Mouse (Mus musculus): ENCODE results near the gene Nanog. TPM values are rescaled to one million over a fixed set of nuclear protein-coding genes. Genes with fewer than 3 reads are reported as not detected.

Gene Nanog
- polyA plus RNA-seq, 1 experiment: 0.27 TPM

DNA sequence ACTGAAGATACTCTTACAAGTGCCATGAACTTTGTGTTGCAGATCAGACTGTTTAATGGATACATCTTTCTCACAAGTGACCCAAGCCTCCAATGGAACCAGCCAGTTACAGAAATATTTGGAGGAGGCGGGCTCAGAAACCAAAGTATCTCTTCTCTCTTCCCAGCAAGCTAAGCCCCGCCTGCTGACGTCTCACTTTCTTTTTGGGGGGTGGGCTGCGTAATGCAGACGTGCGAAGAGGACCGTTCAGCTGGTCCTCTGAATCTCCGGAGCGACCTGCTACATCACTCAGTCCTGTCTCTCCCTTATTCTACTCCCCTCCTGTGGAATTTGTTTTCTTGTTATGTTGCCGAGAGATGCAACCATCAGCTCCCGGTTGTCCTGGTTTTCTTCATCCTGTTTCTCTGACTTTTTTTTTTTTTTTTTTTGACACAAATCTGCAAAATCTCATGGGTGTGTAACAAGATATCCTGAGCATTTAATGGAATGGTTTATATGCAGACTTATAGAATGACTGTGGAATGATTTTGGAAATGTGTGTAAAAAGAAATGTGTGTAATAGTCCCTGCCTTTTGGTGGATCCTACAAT lies 53.8 kb downstream of the Nanog start:
- no peaks in the 10 kb centered on the region for H3K36me3 ChIP-seq (ENCODE audit: control insufficient read depth, insufficient read depth)
- TF ChIP-seq CEBPB (IDR thresholded peaks at IDR 0.05; ENCODE audit: low read depth) (no peak), USF1 (IDR thresholded peaks at IDR 0.05; ENCODE audit: low read depth) (no peak)
- H3K4me3 ChIP-seq (ENCODE audit: insufficient read depth, poor library complexity, severe bottlenecking): no peak overlapping the region
- no peak overlapping the region for H3ac ChIP-seq (ENCODE audit: control insufficient read depth, insufficient read length, low read depth)
- H3K27me3 ChIP-seq (ENCODE audit: control insufficient read depth, insufficient read depth, insufficient read length): no peaks in the 10 kb centered on the region
- H3K79me3 ChIP-seq (ENCODE audit: low read depth): no peaks in the 10 kb centered on the region
- no peaks in the 10 kb centered on the region for H3K79me2 ChIP-seq (ENCODE audit: control insufficient read depth, insufficient read depth)

DNA sequence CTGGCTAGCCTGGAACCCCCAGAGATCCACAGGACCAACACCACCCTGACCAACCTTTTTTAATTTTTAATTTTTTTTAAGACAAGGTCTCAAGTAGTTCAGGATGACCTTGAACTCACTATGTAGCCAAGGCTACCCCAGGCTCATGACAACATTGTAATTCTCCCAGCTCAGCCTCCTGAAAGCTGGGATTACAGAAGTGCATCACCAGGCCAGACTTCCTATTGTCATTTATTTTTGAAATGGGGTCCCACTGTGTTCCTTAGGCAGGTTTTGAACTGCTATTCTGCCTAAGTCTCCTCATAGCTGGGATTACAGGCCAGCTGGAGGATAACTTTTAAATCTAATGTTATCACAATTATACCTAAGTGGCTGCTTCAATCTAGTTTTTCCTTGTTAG lies 54.6 kb downstream of the Nanog start:
- Histone ChIP-seq H3ac (ENCODE audit: control insufficient read depth, insufficient read length, low read depth) (no peak overlapping the region), H3K4me3 (ENCODE audit: insufficient read depth, poor library complexity, severe bottlenecking) (no peak overlapping the region)
- TF ChIP-seq MAX (IDR thresholded peaks at IDR 0.05) (no peak), MYOG (IDR thresholded peaks at IDR 0.05; ENCODE audit: control insufficient read depth, extremely low read depth, insufficient read length) (no peak), CEBPB (IDR thresholded peaks at IDR 0.05; ENCODE audit: low read depth) (no peak), CTCF (IDR thresholded peaks at IDR 0.05; ENCODE audit: control insufficient read depth, insufficient read depth, insufficient read length) (no peak), MYOD1 (IDR thresholded peaks at IDR 0.05; ENCODE audit: control insufficient read depth, insufficient read length, low read depth) (no peak), FOSL1 (IDR thresholded peaks at IDR 0.05; ENCODE audit: insufficient read depth, low read length, poor library complexity, severe bottlenecking) (no peak), USF1 (IDR thresholded peaks at IDR 0.05; ENCODE audit: low read depth) (no peak)

DNA sequence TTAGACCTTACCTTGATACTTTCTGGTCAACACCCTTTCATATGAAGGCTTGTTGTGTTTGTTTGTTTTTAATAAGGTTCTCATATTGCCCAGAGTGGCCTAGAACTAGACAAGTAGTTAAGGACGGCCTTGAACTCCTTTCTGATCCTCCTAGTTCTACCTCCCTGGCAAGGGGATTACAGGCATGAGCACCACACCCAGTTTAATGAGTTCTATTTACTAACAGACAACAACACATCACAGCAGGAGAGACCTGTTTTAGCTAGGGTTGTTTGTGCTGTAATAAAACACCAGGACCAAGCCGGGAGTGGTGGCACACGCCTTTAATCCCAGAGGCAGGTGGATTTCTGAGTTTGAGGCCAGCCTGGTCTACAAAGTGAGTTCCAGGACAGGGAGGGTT lies 55.2 kb downstream of the Nanog start:
- Histone ChIP-seq H3K36me3 (ENCODE audit: control insufficient read depth, insufficient read depth) (no peaks in the 10 kb centered on the region), H3K27me3 (ENCODE audit: control insufficient read depth, insufficient read depth, insufficient read length) (no peaks in the 10 kb centered on the region), H3K79me3 (ENCODE audit: low read depth) (no peaks in the 10 kb centered on the region), H3K4me3 (ENCODE audit: insufficient read depth, poor library complexity, severe bottlenecking) (no peak overlapping the region), H3ac (ENCODE audit: control insufficient read depth, insufficient read length, low read depth) (no peak overlapping the region), H3K79me2 (ENCODE audit: control insufficient read depth, insufficient read depth) (no peaks in the 10 kb centered on the region)
- TF ChIP-seq FOSL1 (IDR thresholded peaks at IDR 0.05; ENCODE audit: insufficient read depth, low read length, poor library complexity, severe bottlenecking): no peak
- TF ChIP-seq USF1 (IDR thresholded peaks at IDR 0.05; ENCODE audit: low read depth): no peak
- TF ChIP-seq CEBPB (IDR thresholded peaks at IDR 0.05; ENCODE audit: low read depth): no peak
- no peak for TF ChIP-seq MYOG (IDR thresholded peaks at IDR 0.05; ENCODE audit: control insufficient read depth, extremely low read depth, insufficient read length)
- no peak for TF ChIP-seq CTCF (IDR thresholded peaks at IDR 0.05; ENCODE audit: control insufficient read depth, insufficient read depth, insufficient read length)
- TF ChIP-seq MAX (IDR thresholded peaks at IDR 0.05): no peak
- TF ChIP-seq MYOD1 (IDR thresholded peaks at IDR 0.05; ENCODE audit: control insufficient read depth, insufficient read length, low read depth): no peak

More for the DNA sequence above, 54.6 kb downstream of the Nanog start:
- H3K79me3 ChIP-seq (ENCODE audit: low read depth): no peaks in the 10 kb centered on the region
- H3K36me3 ChIP-seq (ENCODE audit: control insufficient read depth, insufficient read depth): no peaks in the 10 kb centered on the region
- no peaks in the 10 kb centered on the region for H3K79me2 ChIP-seq (ENCODE audit: control insufficient read depth, insufficient read depth)
- H3K27me3 ChIP-seq (ENCODE audit: control insufficient read depth, insufficient read depth, insufficient read length): no peaks in the 10 kb centered on the region

DNA sequence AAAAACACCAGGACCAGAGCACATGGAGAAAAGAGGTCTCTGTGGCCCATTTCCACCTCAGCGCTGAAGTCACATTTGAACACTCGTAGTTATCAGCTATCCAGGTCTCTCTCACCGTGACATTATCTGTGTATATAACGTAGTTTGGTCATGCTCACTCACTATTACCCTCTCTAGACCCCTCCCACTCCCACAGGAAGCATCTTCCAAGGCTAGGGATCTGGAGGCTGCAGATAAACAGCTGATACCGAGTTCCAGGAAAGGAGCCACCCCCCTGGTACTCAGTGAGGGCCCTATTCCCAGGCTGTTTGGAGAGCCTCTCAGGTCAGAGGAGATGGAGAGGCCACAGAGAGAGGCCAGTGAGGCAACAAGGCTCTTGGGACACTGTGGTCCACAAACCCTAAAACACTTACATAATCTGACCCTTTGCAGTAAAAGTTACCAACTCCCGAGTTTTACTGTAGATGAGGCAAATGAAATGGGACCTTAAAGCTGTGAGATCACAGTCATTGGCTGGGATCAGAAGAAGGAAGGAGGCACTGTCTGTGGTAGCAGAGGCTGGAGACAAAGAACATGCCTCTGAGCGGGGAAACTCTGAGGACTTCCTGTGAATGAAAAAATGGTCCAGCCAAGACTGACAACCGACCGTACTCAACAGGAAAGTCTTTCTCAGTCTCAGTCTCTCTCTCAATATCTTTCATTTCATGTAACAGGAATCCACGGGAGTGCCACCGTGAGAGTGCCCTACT lies 55.8 kb downstream of the Nanog start:
- TF ChIP-seq CTCF (IDR thresholded peaks at IDR 0.05; ENCODE audit: control insufficient read depth, insufficient read depth, insufficient read length) (no peak), MYOD1 (IDR thresholded peaks at IDR 0.05; ENCODE audit: control insufficient read depth, insufficient read length, low read depth) (no peak), FOSL1 (IDR thresholded peaks at IDR 0.05; ENCODE audit: insufficient read depth, low read length, poor library complexity, severe bottlenecking) (no peak), MYOG (IDR thresholded peaks at IDR 0.05; ENCODE audit: control insufficient read depth, extremely low read depth, insufficient read length) (no peak), USF1 (IDR thresholded peaks at IDR 0.05; ENCODE audit: low read depth) (no peak), CEBPB (IDR thresholded peaks at IDR 0.05; ENCODE audit: low read depth) (no peak), MAX (IDR thresholded peaks at IDR 0.05) (no peak)
- no peaks in the 10 kb centered on the region for H3K79me3 ChIP-seq (ENCODE audit: low read depth)
- no peaks in the 10 kb centered on the region for H3K79me2 ChIP-seq (ENCODE audit: control insufficient read depth, insufficient read depth)
- H3K27me3 ChIP-seq (ENCODE audit: control insufficient read depth, insufficient read depth, insufficient read length): no peaks in the 10 kb centered on the region
- H3K36me3 ChIP-seq (ENCODE audit: control insufficient read depth, insufficient read depth): no peaks in the 10 kb centered on the region
- no peak overlapping the region for H3ac ChIP-seq (ENCODE audit: control insufficient read depth, insufficient read length, low read depth)
- no peak overlapping the region for H3K4me3 ChIP-seq (ENCODE audit: insufficient read depth, poor library complexity, severe bottlenecking)

DNA sequence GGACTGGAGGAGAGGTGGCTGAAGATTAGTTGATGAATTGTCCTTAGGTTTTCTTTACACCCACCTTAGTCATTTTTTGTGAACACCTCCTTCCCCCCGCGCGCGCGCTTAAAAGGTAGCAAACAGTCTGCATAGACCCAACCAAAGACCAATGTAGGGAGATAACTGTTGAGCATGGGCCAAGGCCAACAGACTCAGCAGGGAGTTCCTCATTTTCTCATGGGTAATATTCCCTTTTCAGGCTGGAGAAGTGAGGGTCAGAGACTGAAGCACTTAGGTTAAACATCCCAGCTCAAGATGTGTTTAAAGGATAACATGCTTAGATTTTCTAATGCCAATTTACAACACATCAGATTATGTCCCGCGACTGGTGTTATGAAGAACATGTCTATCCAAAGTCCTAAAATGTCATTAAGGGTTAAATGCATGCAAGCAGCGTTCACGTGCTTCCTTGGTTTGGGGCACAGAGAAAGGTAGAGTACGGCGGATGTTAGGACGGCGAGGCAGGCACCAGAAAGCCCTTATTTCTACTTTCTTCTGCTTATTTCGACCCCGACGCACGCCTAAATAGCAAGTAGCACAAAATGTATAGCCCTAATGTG lies 56.7 kb downstream of the Nanog start:
- Histone ChIP-seq H3K4me3 (ENCODE audit: insufficient read depth, poor library complexity, severe bottlenecking) (peak overlapping the region; percentile 11), H3K36me3 (ENCODE audit: control insufficient read depth, insufficient read depth) (no peaks in the 10 kb centered on the region), H3K79me3 (ENCODE audit: low read depth) (no peaks in the 10 kb centered on the region), H3ac (ENCODE audit: control insufficient read depth, insufficient read length, low read depth) (no peak overlapping the region), H3K27me3 (ENCODE audit: control insufficient read depth, insufficient read depth, insufficient read length) (no peaks in the 10 kb centered on the region), H3K79me2 (ENCODE audit: control insufficient read depth, insufficient read depth) (no peaks in the 10 kb centered on the region)
- TF ChIP-seq CTCF (IDR thresholded peaks at IDR 0.05; ENCODE audit: control insufficient read depth, insufficient read depth, insufficient read length): no peak
- TF ChIP-seq MYOD1 (IDR thresholded peaks at IDR 0.05; ENCODE audit: control insufficient read depth, insufficient read length, low read depth): no peak
- TF ChIP-seq MAX (IDR thresholded peaks at IDR 0.05): no peak

Other genes starting within 250 kb of the Nanog start
- gene Rimklb, start 208.7 kb upstream of the Nanog start, polyA plus RNA-seq (2012; fragmentation: generic; extraction: Trizol): not detected
- gene Mfap5, start 201.6 kb upstream of the Nanog start, polyA plus RNA-seq (2012; fragmentation: generic; extraction: Trizol): 0.26 TPM
- gene Aicda, start 153.7 kb upstream of the Nanog start, polyA plus RNA-seq (2012; fragmentation: generic; extraction: Trizol): not detected
- 1.1 TPM for gene Apobec1, start 105.0 kb upstream of the Nanog start, polyA plus RNA-seq (2012; fragmentation: generic; extraction: Trizol)
- not detected for gene Gdf3, start 97.4 kb upstream of the Nanog start, polyA plus RNA-seq (2012; fragmentation: generic; extraction: Trizol)
- gene Dppa3, start 81.1 kb upstream of the Nanog start, polyA plus RNA-seq (2012; fragmentation: generic; extraction: Trizol): not detected
- gene Slc2a3, start 94.2 kb downstream of the Nanog start, polyA plus RNA-seq (2012; fragmentation: generic; extraction: Trizol): 0.66 TPM
- gene Foxj2, start 112.4 kb downstream of the Nanog start, polyA plus RNA-seq (2012; fragmentation: generic; extraction: Trizol): 6.5 TPM
- gene C3ar1, start 148.7 kb downstream of the Nanog start, polyA plus RNA-seq (2012; fragmentation: generic; extraction: Trizol): 0.91 TPM
- gene Necap1, start 167.0 kb downstream of the Nanog start, polyA plus RNA-seq (2012; fragmentation: generic; extraction: Trizol): 17.7 TPM
- gene Clec4a1, start 214.4 kb downstream of the Nanog start, polyA plus RNA-seq (2012; fragmentation: generic; extraction: Trizol): not detected
- gene Clec4a3, start 245.0 kb downstream of the Nanog start, polyA plus RNA-seq (2012; fragmentation: generic; extraction: Trizol): not detected

Measured in C2C12 (cell line).